Mouse (Mus musculus) embryonic facial prominence, embryonic 12.5 days (tissue): ENCODE measurements around the gene Nudt9. TPM values are rescaled to one million over a fixed set of nuclear protein-coding genes. Genes with fewer than 3 reads are reported as not detected.

ENCODE experiments used
- ATAC-seq: fragments of 200-750 bp; cut with Nextera tagmentation; 2 replicates; pipeline ENCODE4 v1.8.0; 2017; ENCODE audit not compliant: insufficient number of reproducible peaks, insufficient read depth, low FRiP score, low TSS enrichment
- H3K27ac ChIP-seq: fragments of 300-500 bp; sonication (generic); 2 replicates; pipeline ENCODE4 v1.5.1; 2016; ENCODE audit warnings: mild to moderate bottlenecking
- H3K27me3 ChIP-seq: fragments of 300-500 bp; sonication (generic); 2 replicates; pipeline ENCODE4 v1.6.1; 2016; ENCODE audit warnings: mild to moderate bottlenecking, moderate library complexity
- H3K36me3 ChIP-seq: fragments of 300-500 bp; sonication (generic); 2 replicates; pipeline ENCODE4 v1.6.1; 2016; ENCODE audit warnings: mild to moderate bottlenecking
- H3K4me1 ChIP-seq: fragments of 300-500 bp; sonication (generic); 2 replicates; pipeline ENCODE4 v1.6.1; 2016
- H3K4me2 ChIP-seq: fragments of 300-500 bp; sonication (generic); replicated peaks from 2 replicates; pipeline ENCODE4 v1.6.1; 2016; ENCODE audit warnings: mild to moderate bottlenecking, moderate library complexity
- H3K4me3 ChIP-seq: fragments of 300-500 bp; sonication (generic); 2 replicates; pipeline ENCODE4 v1.5.1; 2016; ENCODE audit warnings: mild to moderate bottlenecking
- H3K9ac ChIP-seq: fragments of 300-500 bp; sonication (generic); 2 replicates; pipeline ENCODE4 v1.6.1; 2016; ENCODE audit warnings: mild to moderate bottlenecking, moderate library complexity
- H3K9me3 ChIP-seq: fragments of 300-500 bp; sonication (generic); 2 replicates; pipeline ENCODE4 v1.6.1; 2016; ENCODE audit warnings: mild to moderate bottlenecking, moderate library complexity
- WGBS: fragments of 180-500 bp; shearing (Covaris S2); methylation state at CpG from one replicate; pipeline ENCODE4 v1.1.7; 2016; 5-methylcytosine and 5-hydroxymethylcytosine counted together
- polyA plus RNA-seq: library from polyadenylated mRNA; unstranded; fragments of >200 nt; fragmentation: Nextera tagmentation; extraction: Ambion mirVana; gene quantifications from 2 replicates; pipeline ENCODE4 v1.2.1, GENCODE M21; 2016

The Nudt9 gene
- polyA plus RNA-seq, 1 experiment from 2014 or later, result 76.0 TPM

DNA sequence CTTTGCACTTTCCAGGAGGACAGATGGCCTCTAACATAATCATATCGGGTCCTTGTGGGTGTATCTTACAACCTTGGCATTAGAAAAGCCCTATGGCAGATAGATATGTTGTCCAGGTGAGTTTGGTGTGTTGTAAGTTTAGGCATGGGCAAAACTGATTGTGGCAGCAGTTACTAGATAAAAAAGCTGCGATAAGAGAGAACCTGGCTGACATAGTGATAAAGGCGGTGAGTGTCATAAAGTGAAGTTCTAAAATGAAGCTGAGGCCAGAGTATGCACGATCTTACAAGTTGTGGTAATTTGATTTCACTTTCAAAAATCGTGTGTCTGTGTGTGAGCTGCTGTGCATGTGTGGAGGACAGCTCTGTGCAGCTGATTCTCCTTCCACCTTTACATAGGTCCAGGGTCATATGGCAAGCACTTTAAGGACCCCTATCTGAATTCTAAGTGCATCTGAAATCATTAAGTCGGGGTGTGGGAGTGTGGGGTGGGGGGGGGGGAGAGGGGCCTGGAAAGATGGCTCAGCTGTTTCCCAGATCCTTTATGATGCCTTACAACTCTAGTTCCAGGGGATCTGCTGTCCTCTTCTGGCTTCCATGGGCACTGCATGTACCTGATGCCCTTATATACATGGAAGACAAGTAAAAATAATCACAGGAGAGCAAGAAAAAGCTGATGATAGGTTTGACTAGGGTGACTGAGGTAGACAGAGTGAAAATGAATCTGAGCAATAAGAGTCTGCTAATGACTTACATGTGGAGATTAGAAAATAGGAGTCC, 6.8 kb upstream of the Nudt9 start:
- H3K9ac ChIP-seq, result no peak overlapping the region
- H3K4me1 ChIP-seq, result no peaks in the 10 kb centered on the region
- H3K4me3 ChIP-seq, result no peak overlapping the region
- 71% methylated on average over 6 of the region's 6 CpGs for WGBS
- ATAC-seq, result no peak
- no peaks in the 10 kb centered on the region for H3K27me3 ChIP-seq
- H3K4me2 ChIP-seq, result no peak overlapping the region
- no peak overlapping the region for H3K27ac ChIP-seq
- H3K36me3 ChIP-seq, result no peaks in the 10 kb centered on the region
- no peaks in the 10 kb centered on the region for H3K9me3 ChIP-seq

DNA sequence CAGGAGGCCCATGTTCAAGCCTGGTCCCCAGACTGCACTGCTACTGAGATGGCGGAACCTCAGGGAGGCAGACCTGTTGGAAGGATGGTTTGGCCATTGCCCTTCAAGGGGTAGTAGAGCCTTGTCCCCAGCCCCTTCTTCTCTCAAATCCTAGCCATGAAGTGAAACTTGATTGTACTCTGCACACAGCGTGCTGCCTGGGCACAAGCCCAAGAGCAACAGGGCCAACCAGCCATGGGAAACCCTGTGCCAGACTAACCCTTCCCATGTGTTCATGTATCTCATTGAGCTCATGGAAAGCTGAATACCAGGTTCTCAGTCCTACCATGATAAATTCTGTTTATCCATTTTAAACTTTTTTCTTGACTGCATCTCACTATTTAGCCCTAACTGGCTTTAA, 3.2 kb upstream of the Nudt9 start:
- no peak overlapping the region for H3K4me3 ChIP-seq
- no peaks in the 10 kb centered on the region for H3K36me3 ChIP-seq
- H3K27ac ChIP-seq, result no peak overlapping the region
- ATAC-seq, result no peak
- H3K9ac ChIP-seq, result no peak overlapping the region
- 0 out of 2 replicates have a peak, but pooled peaks cover 3% of the 10 kb centered on the region for H3K4me1 ChIP-seq
- H3K27me3 ChIP-seq, result no peaks in the 10 kb centered on the region
- WGBS, result 85% methylated on average over 2 of the region's 2 CpGs
- H3K9me3 ChIP-seq, result no peaks in the 10 kb centered on the region
- H3K4me2 ChIP-seq, result no peak overlapping the region

- Histone ChIP-seq H3K27me3 (no peaks in the 10 kb centered on the region), H3K4me1 (0 out of 2 replicates have a peak, but pooled peaks cover 3% of the 10 kb centered on the region), H3K4me3 (no peak overlapping the region), H3K27ac (no peak overlapping the region), H3K9ac (no peak overlapping the region), H3K36me3 (no peaks in the 10 kb centered on the region), H3K9me3 (no peaks in the 10 kb centered on the region), H3K4me2 (no peak overlapping the region)
- ATAC-seq, result no peak
- WGBS, result 67% methylated on average over 2 of the region's 2 CpGs
Measured at GRCm38 (mm10) chr5:104043704-104044103, 2.4 kb upstream of the Nudt9 start.

DNA sequence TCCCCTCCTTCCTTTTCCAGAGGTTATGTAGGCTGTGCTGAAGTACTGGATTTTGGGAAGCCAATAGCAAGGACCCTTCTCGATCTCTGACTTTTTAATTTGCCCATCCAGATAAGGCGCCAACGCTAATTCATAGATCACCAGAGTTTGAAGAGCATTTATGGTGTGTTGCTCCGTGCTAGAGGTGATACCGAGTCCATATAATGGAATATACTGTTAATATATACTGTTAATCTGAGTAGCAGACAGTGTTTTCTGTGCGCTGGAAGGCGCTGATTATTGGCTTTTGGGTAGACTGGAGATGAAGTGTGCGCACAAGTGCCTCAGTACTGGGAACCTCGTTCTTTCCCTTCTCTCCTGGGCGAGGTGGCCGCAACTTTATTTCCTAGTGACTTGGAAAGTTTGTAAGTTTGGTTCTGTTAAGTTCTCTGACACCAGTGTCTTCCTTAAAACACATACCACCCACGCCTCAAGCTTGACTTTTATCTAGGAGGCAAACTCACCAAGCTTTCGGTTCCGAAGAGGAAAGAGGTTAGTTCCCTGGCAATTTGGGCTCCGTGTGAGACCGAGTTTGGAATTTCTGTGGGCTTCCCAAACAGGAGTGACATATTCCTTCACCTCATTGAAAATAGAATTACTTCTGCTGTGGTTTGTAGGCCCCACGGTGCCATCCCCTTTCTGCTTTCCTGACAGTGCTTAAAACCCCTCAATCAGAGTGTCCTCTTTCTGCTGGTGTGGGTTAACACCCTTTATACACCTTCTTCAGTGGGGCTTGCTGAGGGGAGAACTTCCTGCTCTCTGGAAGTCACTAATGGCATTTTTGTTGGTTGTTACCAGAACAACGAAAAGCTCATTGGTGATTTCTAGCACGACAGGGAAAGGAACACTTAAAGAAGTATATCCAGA, 1.3 kb downstream of the Nudt9 start:
- Histone ChIP-seq H3K4me1 (0 out of 2 replicates have a peak, but pooled peaks cover 3% of the 10 kb centered on the region), H3K4me3 (peak overlapping the region; percentile 74), H3K9ac (peak overlapping the region; percentile 67), H3K4me2 (peak overlapping the region; percentile 71), H3K27me3 (no peaks in the 10 kb centered on the region), H3K36me3 (peaks cover 22% of the 10 kb centered on the region), H3K9me3 (no peaks in the 10 kb centered on the region), H3K27ac (peak overlapping the region; percentile 88)
- ATAC-seq, result no peak
- whole genome bisulfite sequencing, result 7% methylated on average over 19 of the region's 19 CpGs

DNA sequence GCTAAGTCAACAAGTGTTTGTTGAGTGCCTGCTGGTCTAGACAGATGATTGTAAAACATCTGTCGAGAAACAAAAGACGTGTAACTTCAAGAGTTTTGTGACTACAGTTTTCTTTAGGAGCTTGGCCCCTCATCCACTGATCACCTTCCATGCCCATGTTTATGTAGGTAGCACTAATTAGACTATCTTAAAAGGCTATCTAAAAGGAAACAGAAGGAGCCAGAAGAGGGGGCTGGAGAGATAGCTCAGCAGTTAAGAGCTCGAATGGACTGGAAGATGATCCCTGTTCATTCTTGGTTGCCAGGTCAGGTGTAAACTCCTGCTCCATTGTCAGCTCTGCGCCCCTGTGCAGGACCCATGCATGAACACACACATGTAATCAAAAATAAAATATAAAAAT, 2.0 kb downstream of the Nudt9 start:
- peak overlapping the region; percentile 74 for H3K4me3 ChIP-seq
- peaks cover 27% of the 10 kb centered on the region for H3K36me3 ChIP-seq
- 0 out of 2 replicates have a peak, but pooled peaks cover 3% of the 10 kb centered on the region for H3K4me1 ChIP-seq
- no peak overlapping the region for H3K27ac ChIP-seq
- H3K4me2 ChIP-seq, result peak overlapping the region; percentile 71
- H3K27me3 ChIP-seq, result no peaks in the 10 kb centered on the region
- no peak for ATAC-seq
- no peak overlapping the region for H3K9ac ChIP-seq
- H3K9me3 ChIP-seq, result no peaks in the 10 kb centered on the region
- WGBS, result 53% methylated on average over 4 of the region's 4 CpGs

GRCm38 (mm10) chr5:104052956-104053355, 6.8 kb downstream of the Nudt9 start:
- no peak overlapping the region for H3K4me3 ChIP-seq

DNA sequence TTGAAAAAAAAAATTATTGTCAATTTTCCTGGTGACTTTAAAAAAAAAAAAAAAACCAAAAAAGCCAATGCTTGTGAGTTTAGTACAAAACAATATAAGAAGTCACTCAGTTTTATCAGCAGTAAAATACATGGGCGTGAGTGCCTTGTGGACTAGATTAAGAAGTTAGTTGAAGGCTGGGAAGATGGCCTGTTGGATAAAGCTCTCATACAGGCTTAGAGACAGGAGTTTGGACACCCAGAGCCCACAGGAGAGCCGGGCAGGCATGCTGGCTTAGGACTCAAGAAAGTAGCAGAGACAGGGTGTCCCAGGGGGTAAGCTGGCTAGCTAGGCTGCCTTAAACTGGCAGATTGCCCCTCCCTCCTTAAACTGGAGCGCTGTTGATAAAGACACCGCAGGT, 8.8 kb downstream of the Nudt9 start:
- Histone ChIP-seq H3K4me3 (no peak overlapping the region), H3K27me3 (no peaks in the 10 kb centered on the region), H3K27ac (no peak overlapping the region), H3K36me3 (peaks cover 51% of the 10 kb centered on the region), H3K9me3 (no peaks in the 10 kb centered on the region), H3K9ac (no peak overlapping the region), H3K4me2 (no peak overlapping the region), H3K4me1 (no peaks in the 10 kb centered on the region)
- no peak for ATAC-seq
- WGBS, result 91% methylated on average over 4 of the region's 4 CpGs

More at GRCm38 (mm10) chr5:104052956-104053355, 6.8 kb downstream of the Nudt9 start:
- no peaks in the 10 kb centered on the region for H3K27me3 ChIP-seq
- no peak for ATAC-seq
- H3K9me3 ChIP-seq, result no peaks in the 10 kb centered on the region
- H3K36me3 ChIP-seq, result peaks cover 40% of the 10 kb centered on the region
- WGBS, result 55% methylated on average over 8 of the region's 8 CpGs
- no peak overlapping the region for H3K4me2 ChIP-seq
- 0 out of 2 replicates have a peak, but pooled peaks cover under 1% of the 10 kb centered on the region for H3K4me1 ChIP-seq
- no peak overlapping the region for H3K9ac ChIP-seq
- H3K27ac ChIP-seq, result no peak overlapping the region

DNA sequence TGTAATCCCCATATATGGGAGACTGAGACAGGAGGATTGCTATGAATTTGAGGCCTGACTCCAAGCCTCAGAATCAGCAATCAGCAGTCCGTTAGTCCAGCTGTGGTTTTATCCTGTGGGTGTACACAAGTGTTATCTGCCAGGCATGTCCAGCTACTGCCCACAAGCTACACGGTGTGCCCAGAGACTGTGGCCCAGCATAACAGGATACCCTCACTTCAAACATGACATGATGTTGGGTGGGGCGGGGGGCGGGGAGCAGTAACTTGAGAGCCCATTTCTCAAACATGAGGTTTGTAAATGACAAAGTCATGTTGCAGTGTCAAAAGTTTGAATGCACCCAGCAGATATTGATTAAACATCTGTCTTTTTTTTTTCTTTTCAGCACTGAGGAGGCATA, 9.7 kb downstream of the Nudt9 start:
- Histone ChIP-seq H3K9ac (no peak overlapping the region), H3K27ac (no peak overlapping the region), H3K27me3 (no peaks in the 10 kb centered on the region), H3K4me1 (no peaks in the 10 kb centered on the region), H3K9me3 (no peaks in the 10 kb centered on the region), H3K36me3 (peaks cover 50% of the 10 kb centered on the region), H3K4me2 (no peak overlapping the region), H3K4me3 (no peak overlapping the region)
- 75% methylated on average over 4 of the region's 4 CpGs for WGBS
- ATAC-seq, result no peak

- Histone ChIP-seq H3K9me3 (no peaks in the 10 kb centered on the region), H3K9ac (no peak overlapping the region), H3K27me3 (no peaks in the 10 kb centered on the region), H3K36me3 (peaks cover 50% of the 10 kb centered on the region), H3K27ac (no peak overlapping the region), H3K4me1 (no peaks in the 10 kb centered on the region), H3K4me2 (no peak overlapping the region), H3K4me3 (no peak overlapping the region)
- ATAC-seq, result no peak
- 85% methylated on average over 7 of the region's 7 CpGs for WGBS
Measured at GRCm38 (mm10) chr5:104056295-104056694, 10.2 kb downstream of the Nudt9 start.

- 64% methylated on average over 15 of the region's 15 CpGs for WGBS
- Histone ChIP-seq H3K4me3 (no peak overlapping the region), H3K4me1 (no peaks in the 10 kb centered on the region), H3K9ac (no peak overlapping the region), H3K9me3 (no peaks in the 10 kb centered on the region), H3K36me3 (peaks cover 53% of the 10 kb centered on the region), H3K27me3 (no peaks in the 10 kb centered on the region), H3K27ac (no peak overlapping the region), H3K4me2 (no peak overlapping the region)
- ATAC-seq, result no peak
Measured at GRCm38 (mm10) chr5:104058021-104058420, 11.9 kb downstream of the Nudt9 start.

DNA sequence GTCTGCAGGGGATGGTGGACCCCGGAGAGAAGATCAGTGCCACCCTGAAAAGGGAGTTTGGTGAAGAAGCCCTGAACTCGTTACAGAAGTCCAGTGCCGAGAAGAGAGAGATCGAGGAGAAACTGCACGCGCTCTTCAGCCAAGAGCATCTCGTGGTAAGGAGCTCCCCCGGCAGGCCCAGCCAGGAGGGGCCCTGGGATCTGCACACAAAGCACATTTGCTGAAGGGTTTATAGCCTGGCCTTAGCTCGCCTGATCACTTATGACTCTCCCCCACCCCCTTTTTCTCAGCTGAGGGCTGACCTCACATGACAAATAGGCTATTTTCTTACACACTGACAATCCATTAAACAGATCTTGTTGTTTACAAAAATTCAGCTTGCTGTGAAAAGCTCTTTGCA, 13.5 kb downstream of the Nudt9 start:
- no peak overlapping the region for H3K27ac ChIP-seq
- H3K4me2 ChIP-seq, result no peak overlapping the region
- no peaks in the 10 kb centered on the region for H3K4me1 ChIP-seq
- H3K36me3 ChIP-seq, result peaks cover 51% of the 10 kb centered on the region
- ATAC-seq, result no peak
- no peak overlapping the region for H3K4me3 ChIP-seq
- H3K9ac ChIP-seq, result no peak overlapping the region
- H3K27me3 ChIP-seq, result no peaks in the 10 kb centered on the region
- 84% methylated on average over 9 of the region's 9 CpGs for WGBS
- H3K9me3 ChIP-seq, result no peaks in the 10 kb centered on the region

GRCm38 (mm10) chr5:104060429-104060828, 14.3 kb downstream of the Nudt9 start:
- H3K4me3 ChIP-seq, result no peak overlapping the region
- 92% methylated on average over 5 of the region's 5 CpGs for WGBS
- H3K36me3 ChIP-seq, result peaks cover 50% of the 10 kb centered on the region
- H3K4me1 ChIP-seq, result no peaks in the 10 kb centered on the region
- H3K27me3 ChIP-seq, result no peaks in the 10 kb centered on the region
- H3K27ac ChIP-seq, result no peak overlapping the region
- no peak for ATAC-seq
- H3K9me3 ChIP-seq, result no peaks in the 10 kb centered on the region
- no peak overlapping the region for H3K4me2 ChIP-seq
- H3K9ac ChIP-seq, result no peak overlapping the region
